Mouse (Mus musculus) midbrain, embryonic 10.5 days (tissue): Measurements from ENCODE around the gene March6. TPM values are rescaled to one million over a fixed set of nuclear protein-coding genes. Genes with fewer than 3 reads are reported as not detected.
A peak's percentile ranks its signal among the peaks of the same experiment; 100 is the strongest.

Experiments used
- DNase-seq: peaks from one replicate; pipeline ENCODE4 v3.0.0-alpha.2; 2017; ENCODE audit warnings: low spot score
- H3K27ac ChIP-seq: fragments of 300-500 bp; sonication (generic); replicated peaks from 2 replicates; pipeline ENCODE4 v1.5.1; 2016; ENCODE audit warnings: mild to moderate bottlenecking
- H3K27me3 ChIP-seq: fragments of 300-500 bp; sonication (generic); 2 replicates; pipeline ENCODE4 v1.6.1; 2016; ENCODE audit warnings: low read depth, mild to moderate bottlenecking; ENCODE audit not compliant: poor library complexity, severe bottlenecking
- H3K36me3 ChIP-seq: fragments of 300-500 bp; sonication (generic); 2 replicates; pipeline ENCODE4 v1.6.1; 2016; ENCODE audit warnings: mild to moderate bottlenecking, moderate library complexity
- H3K4me1 ChIP-seq: fragments of 300-500 bp; sonication (generic); 2 replicates; pipeline ENCODE4 v1.6.1; 2016
- H3K4me3 ChIP-seq: fragments of 300-500 bp; sonication (generic); 2 replicates; pipeline ENCODE4 v1.5.1; 2016; ENCODE audit warnings: mild to moderate bottlenecking, moderate library complexity
- H3K9me3 ChIP-seq: fragments of 300-500 bp; sonication (generic); replicated peaks from 2 replicates; pipeline ENCODE4 v1.6.1; 2016; ENCODE audit warnings: mild to moderate bottlenecking
- WGBS: fragments of 180-500 bp; shearing (Covaris S2); methylation state at CpG from one replicate; pipeline ENCODE4 v1.1.7; 2016; 5-methylcytosine and 5-hydroxymethylcytosine counted together
- polyA plus RNA-seq: library from polyadenylated mRNA; unstranded; fragments of >200 nt; fragmentation: Nextera tagmentation; extraction: Ambion mirVana; gene quantifications from 2 replicates; pipeline ENCODE4 v1.2.1, GENCODE M21; 2016

Gene March6
- polyA plus RNA-seq, 1 experiment from 2014 or later = 37.3 TPM

DNA sequence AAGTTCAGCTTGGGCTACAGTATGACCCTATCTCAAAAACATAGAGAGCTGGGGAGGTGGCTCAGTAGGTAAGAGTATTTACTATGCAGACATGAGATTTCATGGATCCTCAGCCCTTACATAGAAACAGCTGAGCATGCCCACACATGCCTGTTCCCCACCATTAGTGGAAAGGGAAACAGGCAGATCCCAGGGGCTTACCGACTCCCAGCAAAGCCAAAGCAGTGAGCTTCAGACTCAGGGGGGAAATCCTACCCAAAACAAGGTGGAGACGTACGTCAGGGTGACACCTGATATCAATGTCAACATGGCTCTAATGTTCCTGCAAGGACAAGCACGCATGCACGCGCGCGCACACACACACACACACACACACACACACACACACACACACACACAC is 99.0 kb downstream of the March6 start:
- DNase-seq = no peak
- Histone ChIP-seq H3K27ac (no peak overlapping the region), H3K4me3 (no peak overlapping the region), H3K27me3 (no peaks in the 10 kb centered on the region), H3K9me3 (no peaks in the 10 kb centered on the region), H3K36me3 (no peaks in the 10 kb centered on the region), H3K4me1 (peaks cover 5% of the 10 kb centered on the region; the same call in 1 of the 2 replicates)
- WGBS = 86% methylated on average over 8 of the region's 8 CpGs

DNA sequence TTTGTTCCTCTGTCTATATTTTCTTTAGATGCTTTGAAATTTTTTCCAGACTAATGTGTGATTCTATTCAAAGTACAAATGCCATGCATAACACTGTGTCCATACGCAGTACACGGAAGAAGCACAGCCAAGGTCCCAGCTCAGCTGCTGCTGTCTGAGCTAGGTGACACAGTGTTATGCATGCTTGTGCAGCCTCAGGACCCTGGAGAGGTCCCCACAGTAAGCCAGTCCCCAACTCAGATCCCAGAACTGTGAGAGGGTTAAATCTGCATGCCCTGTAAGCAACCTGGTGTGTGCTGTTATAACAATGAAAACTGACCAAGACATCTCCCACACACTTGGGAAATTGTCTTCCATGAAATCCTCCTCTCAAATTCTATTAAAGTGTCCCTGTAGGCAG is 100.8 kb downstream of the March6 start:
- 76% methylated on average over 2 of the region's 2 CpGs for WGBS
- Histone ChIP-seq H3K4me3 (no peak overlapping the region), H3K9me3 (no peaks in the 10 kb centered on the region), H3K4me1 (peaks cover 8% of the 10 kb centered on the region), H3K36me3 (no peaks in the 10 kb centered on the region), H3K27ac (no peak overlapping the region), H3K27me3 (no peaks in the 10 kb centered on the region)
- no peak for DNase-seq

DNA sequence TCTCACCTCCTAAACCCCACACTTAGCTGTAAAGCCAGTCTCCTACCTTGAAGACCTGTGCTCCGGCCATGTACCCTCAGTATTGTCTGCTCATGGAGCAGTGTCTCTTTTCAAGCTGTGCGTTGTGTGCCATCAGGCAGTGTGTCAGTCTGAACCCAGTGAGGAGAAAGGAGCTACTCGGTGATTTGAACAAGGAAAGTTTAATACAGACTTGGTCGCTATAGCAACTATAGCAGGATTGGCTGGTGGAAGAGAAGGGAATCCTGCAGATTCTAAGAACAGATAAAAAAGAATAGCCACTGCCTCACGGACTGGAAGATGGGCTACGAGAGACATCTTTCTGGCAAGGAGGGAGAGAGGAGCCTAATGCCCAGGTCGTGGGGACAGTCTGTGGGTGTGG is 101.4 kb downstream of the March6 start:
- no peaks in the 10 kb centered on the region for H3K36me3 ChIP-seq
- H3K27ac ChIP-seq = no peak overlapping the region
- no peaks in the 10 kb centered on the region for H3K9me3 ChIP-seq
- H3K4me3 ChIP-seq = no peak overlapping the region
- WGBS = 72% methylated on average over 7 of the region's 7 CpGs
- H3K4me1 ChIP-seq = peaks cover 8% of the 10 kb centered on the region
- no peak for DNase-seq
- H3K27me3 ChIP-seq = no peaks in the 10 kb centered on the region

DNA sequence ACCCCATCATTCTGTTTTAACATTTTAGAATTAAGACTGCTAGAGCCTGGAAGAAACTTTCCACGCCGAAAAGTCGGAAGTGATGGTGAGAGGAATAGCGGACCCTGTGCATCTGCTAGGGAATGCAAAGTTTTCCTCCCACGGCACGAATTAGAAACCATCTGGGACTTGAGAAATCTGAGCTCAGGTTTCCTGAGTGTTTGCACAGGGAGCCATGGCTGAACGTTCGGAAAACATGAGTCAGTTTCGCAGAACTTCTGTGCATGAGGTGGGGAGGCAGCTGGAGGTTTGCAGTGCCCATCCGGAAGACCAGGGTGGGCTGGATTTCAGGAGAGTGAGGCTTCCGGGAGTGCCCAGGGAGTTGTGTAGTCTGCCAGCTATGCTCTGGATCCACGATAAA is 102.3 kb downstream of the March6 start:
- Histone ChIP-seq H3K4me3 (no peak overlapping the region), H3K9me3 (no peaks in the 10 kb centered on the region), H3K36me3 (no peaks in the 10 kb centered on the region), H3K27ac (no peak overlapping the region), H3K27me3 (no peaks in the 10 kb centered on the region), H3K4me1 (peaks cover 8% of the 10 kb centered on the region)
- WGBS = 81% methylated on average over 12 of the region's 12 CpGs
- DNase-seq = no peak

DNA sequence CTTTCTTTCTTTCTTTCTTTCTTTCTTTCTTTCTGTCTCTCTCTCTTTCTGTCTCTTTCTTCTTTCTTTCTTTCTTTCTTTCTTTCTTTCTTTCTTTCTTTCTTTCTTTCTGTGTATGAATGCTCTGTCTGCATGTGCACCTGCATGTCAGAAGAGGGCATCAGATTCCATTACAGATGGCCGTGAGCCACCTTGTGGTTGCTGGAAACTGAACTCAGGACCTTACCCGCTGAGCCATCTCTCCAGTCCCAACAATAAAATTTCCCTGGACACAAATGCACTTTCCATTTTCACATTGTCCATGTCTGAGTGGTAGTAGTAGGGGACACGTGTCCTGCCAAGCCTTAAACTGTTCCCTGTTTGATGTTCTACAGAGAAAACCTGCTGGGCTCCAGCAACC is 103.5 kb downstream of the March6 start:
- no peaks in the 10 kb centered on the region for H3K9me3 ChIP-seq
- peaks cover 8% of the 10 kb centered on the region for H3K4me1 ChIP-seq
- 71% methylated on average over 3 of the region's 3 CpGs for WGBS
- H3K4me3 ChIP-seq = no peak overlapping the region
- H3K27ac ChIP-seq = no peak overlapping the region
- no peak for DNase-seq
- no peaks in the 10 kb centered on the region for H3K27me3 ChIP-seq
- no peaks in the 10 kb centered on the region for H3K36me3 ChIP-seq

DNA sequence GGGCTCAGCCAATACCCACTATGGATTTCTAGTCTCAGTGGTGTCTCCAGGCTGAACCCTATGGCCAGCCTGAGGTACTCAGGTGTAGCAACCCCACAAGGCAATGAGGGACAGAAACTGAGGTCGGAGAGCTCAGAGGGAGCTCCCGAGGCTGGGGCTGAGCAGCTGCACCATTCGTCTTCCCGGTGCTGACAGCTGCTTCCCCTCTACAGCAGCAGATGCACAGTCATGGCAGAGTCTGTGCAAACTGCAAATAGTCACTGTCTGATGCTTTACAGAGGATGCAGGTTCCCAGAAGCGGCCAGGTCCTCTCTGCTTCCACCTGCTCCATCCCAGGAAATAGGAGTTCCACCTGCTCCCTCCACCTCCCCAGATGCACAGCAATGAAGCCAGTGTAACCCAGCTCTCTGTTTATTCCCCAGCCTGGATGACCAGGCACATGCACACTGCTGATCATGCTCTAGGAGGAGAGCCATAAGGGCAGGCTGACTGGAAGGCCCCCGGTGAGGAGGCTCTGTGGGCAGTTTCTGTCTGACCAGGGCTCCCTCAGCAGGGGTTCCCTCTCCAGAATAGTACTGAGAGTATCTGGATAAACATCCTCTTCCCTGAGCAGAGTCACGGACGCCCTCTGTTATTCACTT is 104.7 kb downstream of the March6 start:
- H3K9me3 ChIP-seq = no peaks in the 10 kb centered on the region
- H3K4me1 ChIP-seq = peaks cover 8% of the 10 kb centered on the region
- no peak overlapping the region for H3K4me3 ChIP-seq
- DNase-seq = no peak
- WGBS = 53% methylated on average over 8 of the region's 8 CpGs
- no peaks in the 10 kb centered on the region for H3K36me3 ChIP-seq
- H3K27ac ChIP-seq = no peak overlapping the region; the same call in 1 of the 2 replicates
- no peaks in the 10 kb centered on the region for H3K27me3 ChIP-seq

DNA sequence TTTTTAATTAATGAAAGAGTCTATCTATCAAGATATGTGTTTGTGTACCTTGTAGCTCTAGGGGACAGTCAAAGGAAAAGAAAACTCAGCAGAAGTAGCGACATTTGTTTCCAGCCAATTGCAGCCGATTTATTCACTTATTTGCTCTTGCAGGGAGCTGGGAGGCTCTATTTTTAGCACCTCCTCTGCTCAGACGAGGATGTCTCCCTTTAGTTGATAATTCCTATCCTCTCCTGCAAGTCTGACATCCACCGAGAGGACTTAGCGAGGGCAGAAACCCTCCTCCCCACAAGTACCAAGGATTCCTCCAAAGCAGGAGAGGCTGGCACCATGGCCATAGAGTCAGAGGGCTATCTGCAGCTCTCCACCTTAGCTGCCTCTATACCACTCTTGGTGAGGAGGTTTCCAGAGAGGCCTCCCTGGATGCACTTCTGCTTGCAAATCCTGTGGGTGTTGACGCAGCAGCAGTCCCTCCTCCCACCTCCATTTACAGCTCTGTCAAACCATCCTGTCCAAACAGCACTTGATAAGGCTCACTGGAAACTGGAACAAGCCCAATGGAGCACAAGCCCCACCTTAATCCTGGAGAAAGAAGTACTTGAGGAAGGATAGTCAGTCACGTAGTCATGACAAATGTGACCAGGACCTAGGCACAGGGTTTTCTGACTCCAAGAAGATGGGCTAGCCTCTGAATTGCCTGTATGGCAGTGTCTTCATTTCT is 108.0 kb downstream of the March6 start:
- 76% methylated on average over 7 of the region's 7 CpGs for WGBS
- Histone ChIP-seq H3K27ac (no peak overlapping the region), H3K9me3 (no peaks in the 10 kb centered on the region), H3K36me3 (no peaks in the 10 kb centered on the region), H3K4me3 (no peak overlapping the region), H3K4me1 (peaks cover 4% of the 10 kb centered on the region; the same call in 1 of the 2 replicates), H3K27me3 (no peaks in the 10 kb centered on the region)
- no peak for DNase-seq

DNA sequence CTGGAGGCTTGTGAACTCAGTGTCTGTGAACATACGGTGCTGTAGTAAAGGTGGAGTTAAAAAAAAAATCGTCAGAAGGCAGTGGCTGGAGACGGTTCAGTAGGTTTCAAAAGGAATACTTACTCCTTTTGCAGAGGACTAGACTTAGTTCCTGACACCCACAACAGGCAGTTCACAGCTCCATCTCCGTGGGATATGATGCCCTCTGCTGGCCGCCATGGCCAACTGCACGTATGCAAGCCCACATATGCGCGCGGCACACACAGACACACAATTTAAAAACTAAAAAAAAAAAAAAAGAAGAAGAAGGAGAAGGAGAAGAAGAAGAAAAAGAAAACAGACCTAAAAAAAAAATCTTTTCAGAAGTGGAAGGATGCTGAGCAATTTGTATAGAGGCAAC is 111.8 kb downstream of the March6 start:
- no peak overlapping the region for H3K27ac ChIP-seq
- peaks cover 12% of the 10 kb centered on the region for H3K4me1 ChIP-seq
- H3K36me3 ChIP-seq = no peaks in the 10 kb centered on the region
- no peaks in the 10 kb centered on the region for H3K27me3 ChIP-seq
- H3K9me3 ChIP-seq = no peaks in the 10 kb centered on the region
- peak; percentile 32 for DNase-seq
- 42% methylated on average over 9 of the region's 9 CpGs for WGBS
- H3K4me3 ChIP-seq = no peak overlapping the region

DNA sequence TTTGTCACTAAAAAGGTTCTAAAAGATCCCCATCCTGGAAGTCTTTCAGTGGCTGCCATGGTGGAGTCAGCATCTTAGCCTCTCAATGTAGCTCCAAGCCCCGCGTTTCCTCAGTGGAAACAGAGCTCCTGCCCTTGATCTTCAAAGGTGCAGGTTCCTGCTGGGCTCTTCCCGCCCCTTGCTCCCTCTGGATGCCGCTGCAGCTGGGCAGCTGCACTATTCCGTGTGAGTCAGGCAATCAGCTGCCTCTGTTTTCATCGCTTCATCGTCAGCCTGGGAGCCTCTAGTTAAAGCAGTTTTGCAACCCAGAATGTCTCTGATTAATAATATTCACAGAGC is 112.2 kb downstream of the March6 start:
- no peak for DNase-seq
- peaks cover 12% of the 10 kb centered on the region for H3K4me1 ChIP-seq
- no peaks in the 10 kb centered on the region for H3K27me3 ChIP-seq
- H3K27ac ChIP-seq = no peak overlapping the region
- H3K4me3 ChIP-seq = no peak overlapping the region
- H3K9me3 ChIP-seq = no peaks in the 10 kb centered on the region
- WGBS = 22% methylated on average over 7 of the region's 7 CpGs
- no peaks in the 10 kb centered on the region for H3K36me3 ChIP-seq

DNA sequence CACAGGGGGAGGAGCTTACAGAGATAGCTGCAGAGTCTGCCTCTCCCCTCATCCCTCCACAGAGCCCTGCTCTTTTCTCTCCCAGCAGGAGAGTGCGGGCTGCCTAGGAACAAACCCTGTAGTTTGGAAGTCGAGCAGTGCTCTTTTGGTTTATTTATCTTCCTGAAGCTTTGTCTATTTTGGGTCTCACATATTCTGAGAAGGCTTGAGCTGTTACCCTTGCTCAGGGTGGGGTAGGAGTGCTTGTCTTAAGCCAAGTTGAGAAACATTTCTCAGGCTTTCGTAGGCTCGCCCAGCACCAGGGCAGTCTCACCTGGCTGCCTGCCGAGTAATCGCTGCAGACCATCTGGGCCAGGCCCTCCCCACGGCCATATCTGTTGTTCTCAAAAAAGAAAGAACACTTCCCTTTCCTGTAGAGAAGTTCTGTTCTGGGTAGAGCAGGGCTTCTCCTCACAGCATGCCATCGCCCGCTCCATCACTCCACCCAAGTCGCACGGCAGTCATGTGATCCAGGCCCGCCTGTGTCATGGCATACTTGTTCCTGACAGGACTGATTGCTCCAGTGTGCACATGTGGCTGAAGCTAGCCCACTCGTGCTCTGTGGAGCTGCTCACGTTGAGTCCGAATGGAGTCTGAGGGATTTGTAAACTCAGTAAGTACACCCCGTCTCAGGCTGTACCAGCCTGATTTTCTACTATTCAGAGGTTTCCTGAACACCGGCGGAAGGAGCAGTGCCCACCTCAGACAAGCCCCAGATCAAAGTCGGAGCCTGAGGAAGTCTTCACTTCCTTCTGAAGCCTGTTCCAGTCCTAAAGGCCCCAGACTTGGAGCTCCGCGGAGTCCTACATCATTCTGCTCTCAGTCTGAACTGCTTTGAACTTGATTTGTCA is 112.8 kb downstream of the March6 start:
- H3K27ac ChIP-seq = no peak overlapping the region
- H3K9me3 ChIP-seq = no peaks in the 10 kb centered on the region
- H3K36me3 ChIP-seq = no peaks in the 10 kb centered on the region
- H3K27me3 ChIP-seq = no peaks in the 10 kb centered on the region
- H3K4me3 ChIP-seq = no peak overlapping the region
- no peak for DNase-seq
- H3K4me1 ChIP-seq = peaks cover 14% of the 10 kb centered on the region
- WGBS = 60% methylated on average over 21 of the region's 21 CpGs

DNA sequence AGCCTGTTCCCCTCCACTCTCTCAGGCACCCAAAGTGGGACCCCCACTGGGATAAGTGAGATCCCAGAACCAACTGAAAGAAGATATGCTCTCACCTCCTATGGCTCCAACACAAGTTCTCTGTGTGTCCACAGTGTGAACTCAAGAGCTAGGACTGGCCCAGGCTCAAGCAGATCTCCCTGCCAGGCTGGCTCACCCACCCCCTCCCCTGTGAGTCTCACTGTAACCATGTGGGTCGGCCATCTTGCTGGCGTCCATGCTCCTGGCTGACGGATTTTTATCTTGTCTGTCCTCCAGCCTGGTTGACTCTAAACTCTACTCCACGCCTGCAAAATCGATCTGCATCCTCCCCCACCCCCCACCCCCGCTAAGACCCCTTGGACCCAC is 113.5 kb downstream of the March6 start:
- WGBS = 74% methylated on average over 6 of the region's 6 CpGs
- no peaks in the 10 kb centered on the region for H3K27me3 ChIP-seq
- no peaks in the 10 kb centered on the region for H3K9me3 ChIP-seq
- no peaks in the 10 kb centered on the region for H3K36me3 ChIP-seq
- H3K27ac ChIP-seq = no peak overlapping the region; the same call in 1 of the 2 replicates
- DNase-seq = no peak
- H3K4me3 ChIP-seq = no peak overlapping the region
- peaks cover 16% of the 10 kb centered on the region for H3K4me1 ChIP-seq

DNA sequence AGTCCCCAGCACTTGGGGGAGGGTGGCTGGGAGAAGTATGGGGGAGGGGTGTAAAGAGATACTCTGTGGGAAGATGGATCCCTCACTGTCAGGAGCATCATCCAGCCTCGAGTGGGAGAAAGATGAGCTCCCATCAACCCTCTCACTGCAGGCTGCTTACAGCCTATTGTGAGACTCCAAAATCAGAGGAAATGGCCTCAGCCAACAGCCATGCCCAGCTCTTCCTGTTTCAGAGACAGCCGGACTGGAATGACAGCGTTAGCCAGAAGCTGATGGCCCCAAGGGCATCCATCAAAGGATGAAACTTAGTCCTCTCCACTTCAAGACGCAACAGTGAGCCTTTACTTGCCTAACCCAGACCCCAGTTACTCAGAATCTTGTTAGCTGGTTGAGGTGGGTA is 115.7 kb downstream of the March6 start:
- H3K27ac ChIP-seq = 0 out of 2 replicates have a peak overlapping the region, but pooled peaks have one; percentile 23
- H3K4me3 ChIP-seq = no peak overlapping the region
- H3K36me3 ChIP-seq = no peaks in the 10 kb centered on the region
- H3K27me3 ChIP-seq = no peaks in the 10 kb centered on the region
- 71% methylated on average over 4 of the region's 4 CpGs for WGBS
- H3K4me1 ChIP-seq = peaks cover 16% of the 10 kb centered on the region
- DNase-seq = no peak
- no peaks in the 10 kb centered on the region for H3K9me3 ChIP-seq
